Mouse (Mus musculus): ENCODE results near the gene Smox. TPM values are rescaled to one million over a fixed set of nuclear protein-coding genes. Genes with fewer than 3 reads are reported as not detected.

The Smox gene
- polyA plus RNA-seq, 1 experiment from 2014 or later: 28.7 TPM

- no peaks in the 10 kb centered on the region for H3K36me3 ChIP-seq (ENCODE audit: insufficient read depth)
- peak overlapping the region; percentile 59 for H3K27ac ChIP-seq (ENCODE audit: low read depth)
- peak overlapping the region; percentile 78 for H3K4me3 ChIP-seq (ENCODE audit: low read depth, low read length)
- no peaks in the 10 kb centered on the region for H3K9me3 ChIP-seq (ENCODE audit: low read depth, low read length)
- H3K4me2 ChIP-seq: peak overlapping the region; percentile 96
- under 1% methylated on average over 87 of the region's 102 CpGs for WGBS
- H3K27me3 ChIP-seq (ENCODE audit: insufficient read depth, low read length): no peaks in the 10 kb centered on the region
- ATAC-seq (ENCODE audit: insufficient read depth): peak; percentile 98
- peaks cover 7% of the 10 kb centered on the region; the same call in 1 of the 2 replicates for H3K4me1 ChIP-seq (ENCODE audit: insufficient read depth)
- peak overlapping the region; percentile 86 for H3K9ac ChIP-seq
- no peak for TF ChIP-seq CTCF (IDR thresholded peaks at IDR 0.05; ENCODE audit: low read depth)
- DNase-seq: peak; percentile 88
These were observed 655 bp downstream of the Smox start for GRCm38 (mm10) chr2:131491707-131492595.

GRCm38 (mm10) chr2:131492596-131493139 is 1.4 kb downstream of the Smox start:
- 16% methylated on average over 10 of the region's 10 CpGs for WGBS
- Histone ChIP-seq H3K9me3 (ENCODE audit: low read depth, low read length) (no peaks in the 10 kb centered on the region), H3K36me3 (ENCODE audit: insufficient read depth) (no peaks in the 10 kb centered on the region), H3K9ac (peak overlapping the region; percentile 86), H3K27me3 (ENCODE audit: insufficient read depth, low read length) (no peaks in the 10 kb centered on the region), H3K4me1 (ENCODE audit: insufficient read depth) (peaks cover 7% of the 10 kb centered on the region; the same call in 1 of the 2 replicates), H3K27ac (ENCODE audit: low read depth) (0 out of 2 replicates have a peak overlapping the region, but pooled peaks have one; percentile 59), H3K4me2 (peak overlapping the region; percentile 96), H3K4me3 (ENCODE audit: low read depth, low read length) (peak overlapping the region; percentile 78)
- no peak for DNase-seq
- ATAC-seq (ENCODE audit: insufficient read depth): no peak
- TF ChIP-seq CTCF (IDR thresholded peaks at IDR 0.05; ENCODE audit: low read depth): no peak

GRCm38 (mm10) chr2:131493446-131493845 is 2.1 kb downstream of the Smox start:
- Histone ChIP-seq H3K4me2 (peak overlapping the region; percentile 96; the same call in 1 of the 2 replicates), H3K27me3 (ENCODE audit: insufficient read depth, low read length) (no peaks in the 10 kb centered on the region), H3K36me3 (ENCODE audit: insufficient read depth) (no peaks in the 10 kb centered on the region), H3K9ac (no peak overlapping the region), H3K4me1 (ENCODE audit: insufficient read depth) (peaks cover 7% of the 10 kb centered on the region; the same call in 1 of the 2 replicates), H3K4me3 (ENCODE audit: low read depth, low read length) (no peak overlapping the region), H3K27ac (ENCODE audit: low read depth) (no peak overlapping the region), H3K9me3 (ENCODE audit: low read depth, low read length) (no peaks in the 10 kb centered on the region)
- no peak for TF ChIP-seq CTCF (IDR thresholded peaks at IDR 0.05; ENCODE audit: low read depth)
- ATAC-seq (ENCODE audit: insufficient read depth) (no peak), DNase-seq (no peak)
- WGBS: 55% methylated on average over 5 of the region's 5 CpGs

GRCm38 (mm10) chr2:131495256-131495655 is 4.0 kb downstream of the Smox start:
- no peak for ATAC-seq (ENCODE audit: insufficient read depth)
- Histone ChIP-seq H3K27me3 (ENCODE audit: insufficient read depth, low read length) (no peaks in the 10 kb centered on the region), H3K4me3 (ENCODE audit: low read depth, low read length) (no peak overlapping the region), H3K9me3 (ENCODE audit: low read depth, low read length) (no peaks in the 10 kb centered on the region), H3K9ac (no peak overlapping the region), H3K4me1 (ENCODE audit: insufficient read depth) (peaks cover 7% of the 10 kb centered on the region; the same call in 1 of the 2 replicates), H3K27ac (ENCODE audit: low read depth) (no peak overlapping the region), H3K4me2 (no peak overlapping the region), H3K36me3 (ENCODE audit: insufficient read depth) (no peaks in the 10 kb centered on the region)
- no peak for TF ChIP-seq CTCF (IDR thresholded peaks at IDR 0.05; ENCODE audit: low read depth)
- DNase-seq: no peak
- WGBS: 66% methylated on average over 3 of the region's 3 CpGs

GRCm38 (mm10) chr2:131496125-131496820 is 5.0 kb downstream of the Smox start:
- 84% methylated on average over 5 of the region's 5 CpGs for WGBS
- peaks cover 7% of the 10 kb centered on the region; the same call in 1 of the 2 replicates for H3K4me1 ChIP-seq (ENCODE audit: insufficient read depth)
- ATAC-seq (ENCODE audit: insufficient read depth) (no peak), DNase-seq (no peak)
- no peaks in the 10 kb centered on the region for H3K27me3 ChIP-seq (ENCODE audit: insufficient read depth, low read length)
- no peaks in the 10 kb centered on the region for H3K9me3 ChIP-seq (ENCODE audit: low read depth, low read length)
- TF ChIP-seq CTCF (IDR thresholded peaks at IDR 0.05; ENCODE audit: low read depth): no peak
- H3K4me2 ChIP-seq: no peak overlapping the region
- no peaks in the 10 kb centered on the region for H3K36me3 ChIP-seq (ENCODE audit: insufficient read depth)
- no peak overlapping the region for H3K9ac ChIP-seq
- H3K27ac ChIP-seq (ENCODE audit: low read depth): no peak overlapping the region
- no peak overlapping the region for H3K4me3 ChIP-seq (ENCODE audit: low read depth, low read length)

- ATAC-seq (ENCODE audit: insufficient read depth): peak; percentile 25; the same call in 1 of the 2 replicates
- H3K9ac ChIP-seq: peak overlapping the region; percentile 16; the same call in 1 of the 2 replicates
- H3K27me3 ChIP-seq (ENCODE audit: insufficient read depth, low read length): no peaks in the 10 kb centered on the region
- H3K4me2 ChIP-seq: peak overlapping the region; percentile 20; the same call in 1 of the 2 replicates
- no peaks in the 10 kb centered on the region for H3K36me3 ChIP-seq (ENCODE audit: insufficient read depth)
- H3K4me3 ChIP-seq (ENCODE audit: low read depth, low read length): no peak overlapping the region
- DNase-seq: no peak
- H3K4me1 ChIP-seq (ENCODE audit: insufficient read depth): peaks cover 7% of the 10 kb centered on the region; the same call in 1 of the 2 replicates
- WGBS: 95% methylated on average over 4 of the region's 4 CpGs
- peak overlapping the region; percentile 58; the same call in 1 of the 2 replicates for H3K27ac ChIP-seq (ENCODE audit: low read depth)
- no peaks in the 10 kb centered on the region for H3K9me3 ChIP-seq (ENCODE audit: low read depth, low read length)
- no peak for TF ChIP-seq CTCF (IDR thresholded peaks at IDR 0.05; ENCODE audit: low read depth)
These were observed 6.0 kb downstream of the Smox start for GRCm38 (mm10) chr2:131497224-131497856.
